Mouse (Mus musculus): ENCODE data around the gene Bid. TPM values are rescaled to one million over a fixed set of nuclear protein-coding genes. Genes with fewer than 3 reads are reported as not detected.
A peak's percentile ranks its signal among the peaks of the same experiment; 100 is the strongest.
"Not testable (repeated sequence)": the region's sequence is repeated elsewhere in the genome, so short reads cannot be mapped to it uniquely, and the experiment has no call there.

The Bid gene
- total and polyA plus RNA-seq, 3 experiments: 28.2 to 50.2 TPM; not detected in 1

- H3K27ac ChIP-seq (ENCODE audit: control insufficient read depth, low read depth, low read length): no peak overlapping the region
- no peak overlapping the region for H3K4me3 ChIP-seq (ENCODE audit: control insufficient read depth in 1 of 2, insufficient read depth in 1 of 2, low read depth in 2 of 2, low read length in 2 of 2)
- DNase-seq (ENCODE audit: low read depth, low spot score): no peak
- no peaks in the 10 kb centered on the region for H3K9me3 ChIP-seq (replicated peaks; ENCODE audit: insufficient read depth, low read length)
- no peaks in the 10 kb centered on the region for H3K27me3 ChIP-seq (ENCODE audit: control insufficient read depth in 1 of 2, insufficient read depth in 2 of 2, low read length in 2 of 2)
- H3K4me1 ChIP-seq (ENCODE audit: control insufficient read depth in 1 of 2, insufficient read depth in 2 of 2, low read length in 2 of 2): peaks cover 18 to 21% of the 10 kb centered on the region in 2 experiments
- TF ChIP-seq JUND (IDR thresholded peaks at IDR 0.05; ENCODE audit: low read depth, low read length): no peak
- TF ChIP-seq POLR2AphosphoS5 (IDR thresholded peaks at IDR 0.05; ENCODE audit: borderline replicate concordance, low read depth, low read length): no peak
- no peak for TF ChIP-seq CTCF (IDR thresholded peaks at IDR 0.05 in 2 of 3, conservative IDR thresholded peaks at IDR 0.05 in 1 of 3; ENCODE audit: control insufficient read depth in 1 of 3, insufficient read depth in 1 of 3, low read depth in 2 of 3, low read length in 3 of 3, poor library complexity in 1 of 3, severe bottlenecking in 1 of 3)
- TF ChIP-seq MYC (IDR thresholded peaks at IDR 0.05; ENCODE audit: low read depth, low read length): no peak
- no peak for TF ChIP-seq EP300 (IDR thresholded peaks at IDR 0.05; ENCODE audit: low read depth in 1 of 2, low read length in 2 of 2)
- TF ChIP-seq ETS1 (IDR thresholded peaks at IDR 0.05; ENCODE audit: low read depth, low read length): no peak
- TF ChIP-seq TAL1 (IDR thresholded peaks at IDR 0.05; ENCODE audit: low read length): no peak
- no peak for TF ChIP-seq SIN3A (IDR thresholded peaks at IDR 0.05; ENCODE audit: low read length)
- no peak for TF ChIP-seq HCFC1 (IDR thresholded peaks at IDR 0.05; ENCODE audit: low read depth, low read length)
- TF ChIP-seq ZC3H11A (IDR thresholded peaks at IDR 0.05; ENCODE audit: low read depth, low read length): no peak
- TF ChIP-seq TCF12 (IDR thresholded peaks at IDR 0.05; ENCODE audit: low read depth, low read length): no peak
- TF ChIP-seq MAFK (IDR thresholded peaks at IDR 0.05; ENCODE audit: borderline replicate concordance, low read depth, low read length): no peak
- no peak for TF ChIP-seq SMC3 (IDR thresholded peaks at IDR 0.05; ENCODE audit: low read depth, low read length)
- no peak for TF ChIP-seq ZMIZ1 (IDR thresholded peaks at IDR 0.05; ENCODE audit: low read depth, low read length)
- TF ChIP-seq POLR2AphosphoS2 (IDR thresholded peaks at IDR 0.05; ENCODE audit: low read length): no peak
- TF ChIP-seq NRF1 (IDR thresholded peaks at IDR 0.05; ENCODE audit: insufficient read depth, low read depth, low read length, poor library complexity, severe bottlenecking): no peak
- no peak for TF ChIP-seq TBP (IDR thresholded peaks at IDR 0.05; ENCODE audit: low read depth, low read length)
- no peak overlapping the region for H3K9ac ChIP-seq (ENCODE audit: control insufficient read depth, low read depth, low read length, poor library complexity, severe bottlenecking)
- H3K79me2 ChIP-seq (ENCODE audit: control insufficient read depth, insufficient read depth, low read length, poor library complexity): no peaks in the 10 kb centered on the region
- H3K36me3 ChIP-seq (ENCODE audit: control insufficient read depth in 1 of 2, insufficient read depth in 2 of 2, low read length in 2 of 2): peaks cover 0 to 8% of the 10 kb centered on the region in 2 experiments; a peak in 2 of 4 replicates
Observed at GRCm38 (mm10) chr6:120926880-120927279, 10.2 kb upstream of the Bid start.

DNA sequence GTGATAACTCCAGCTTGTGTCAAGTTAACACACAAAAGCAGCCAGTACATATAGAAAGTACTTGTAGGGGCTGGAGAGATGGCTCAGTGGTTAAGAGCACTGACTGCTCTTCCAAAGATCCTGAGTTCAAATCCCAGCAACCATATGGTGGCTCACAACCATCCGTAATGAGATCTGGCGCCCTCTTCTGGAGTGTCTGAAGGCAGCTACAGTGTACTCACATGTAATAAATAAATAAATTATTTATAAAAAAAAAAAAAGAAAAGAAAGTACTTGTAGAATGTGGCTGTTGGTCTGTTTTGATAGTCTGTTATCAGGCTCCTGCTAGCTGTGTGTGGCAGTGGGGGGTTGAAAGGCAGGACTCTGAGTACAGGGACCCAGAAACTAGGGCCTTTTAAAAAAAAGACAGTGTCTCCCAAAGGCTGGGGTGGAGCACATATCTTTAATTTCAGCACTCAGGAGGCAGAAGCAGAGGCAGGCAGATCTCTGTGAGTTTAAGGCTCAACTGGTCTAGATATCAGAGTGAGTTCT lies 8.2 kb upstream of the Bid start:
- peak; percentile 68 for TF ChIP-seq ETS1 (IDR thresholded peaks at IDR 0.05; ENCODE audit: low read depth, low read length)
- 0 out of 2 replicates have a peak, but pooled peaks have one; percentile 40 for TF ChIP-seq RCOR1 (IDR thresholded peaks at IDR 0.05; ENCODE audit: low read depth, low read length)
- TF ChIP-seq EP300 (IDR thresholded peaks at IDR 0.05; ENCODE audit: low read depth in 1 of 2, low read length in 2 of 2): peak; percentile 63 to 81
- peak; percentile 50 for TF ChIP-seq TAL1 (IDR thresholded peaks at IDR 0.05; ENCODE audit: low read length)
- TF ChIP-seq ZNF384 (IDR thresholded peaks at IDR 0.05; ENCODE audit: low read depth, low read length): peak; percentile 91
- TF ChIP-seq GATA1 (IDR thresholded peaks at IDR 0.05; ENCODE audit: low read depth, low read length): peak; percentile 66
- TF ChIP-seq TCF12 (IDR thresholded peaks at IDR 0.05; ENCODE audit: low read depth, low read length): peak; percentile 86
- 0 out of 6 replicates have a peak, but pooled peaks of 1 of the 3 experiments have one; percentile 5 for TF ChIP-seq CTCF (IDR thresholded peaks at IDR 0.05 in 2 of 3, conservative IDR thresholded peaks at IDR 0.05 in 1 of 3; ENCODE audit: control insufficient read depth in 1 of 3, insufficient read depth in 1 of 3, low read depth in 2 of 3, low read length in 3 of 3, poor library complexity in 1 of 3, severe bottlenecking in 1 of 3)
- H3K4me3 ChIP-seq (ENCODE audit: control insufficient read depth in 1 of 2, insufficient read depth in 1 of 2, low read depth in 2 of 2, low read length in 2 of 2); H3K36me3 ChIP-seq (ENCODE audit: control insufficient read depth in 1 of 2, insufficient read depth in 2 of 2, low read length in 2 of 2); H3K79me2 ChIP-seq (ENCODE audit: control insufficient read depth, insufficient read depth, low read length, poor library complexity); H3K9me3 ChIP-seq (replicated peaks; ENCODE audit: insufficient read depth, low read length); H3K27me3 ChIP-seq (ENCODE audit: control insufficient read depth in 1 of 2, insufficient read depth in 2 of 2, low read length in 2 of 2); H3K27ac ChIP-seq (ENCODE audit: control insufficient read depth, low read depth, low read length); H3K4me1 ChIP-seq (ENCODE audit: control insufficient read depth in 1 of 2, insufficient read depth in 2 of 2, low read length in 2 of 2); H3K9ac ChIP-seq (ENCODE audit: control insufficient read depth, low read depth, low read length, poor library complexity, severe bottlenecking): not testable (repeated sequence)
- DNase-seq (ENCODE audit: low read depth, low spot score): peak; percentile 73

Measured in MEL (cell line).